Mouse (Mus musculus): ENCODE measurements around the gene Ninj2.

The Ninj2 gene

DNA sequence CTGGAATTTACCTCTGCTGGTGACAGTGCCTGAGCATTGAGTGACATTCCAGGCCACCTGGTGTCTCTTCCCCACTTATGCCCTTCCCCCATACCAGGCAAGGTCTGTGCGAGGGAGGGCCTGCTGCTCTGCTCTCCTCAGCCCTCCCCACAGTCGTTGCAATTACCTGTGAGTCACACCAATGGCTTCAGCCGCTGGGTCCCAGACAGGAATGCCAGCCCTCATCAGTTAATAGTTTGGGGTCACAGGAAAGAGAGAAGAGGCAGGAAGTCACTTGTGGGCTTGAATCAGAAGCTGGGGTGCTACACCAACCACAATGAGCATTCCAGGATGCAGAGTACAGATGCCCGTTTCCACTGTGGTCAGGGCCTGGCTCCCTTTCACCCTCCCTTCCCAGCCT, 41.6 kb downstream of the Ninj2 start:
- no peak for DNase-seq (ENCODE audit: low read depth, low spot score)

GRCm38 (mm10) chr6:120145439-120145838, 52.3 kb downstream of the Ninj2 start:
- peak; percentile 66 for DNase-seq (ENCODE audit: low read depth, low spot score)

DNA sequence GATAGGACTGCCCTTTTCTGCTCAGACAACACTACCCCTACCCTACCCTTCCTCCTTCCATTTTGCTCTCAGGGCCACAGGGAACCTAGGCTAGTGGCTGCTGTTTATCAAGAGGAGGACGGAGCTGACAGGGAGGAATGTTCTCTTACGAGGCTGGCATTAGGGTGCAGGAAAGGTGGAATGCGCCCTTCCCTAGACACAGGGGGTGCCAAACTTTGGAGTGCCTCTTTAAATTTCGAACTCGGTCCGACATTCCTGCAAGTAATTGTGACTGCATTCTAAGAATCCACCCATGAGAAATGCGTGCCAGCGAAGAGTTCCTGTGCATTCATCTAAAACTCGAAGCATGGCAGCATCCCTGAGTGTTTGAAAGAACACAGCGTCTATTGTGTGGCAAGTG, 53.5 kb downstream of the Ninj2 start:
- no peak for DNase-seq (ENCODE audit: low read depth, low spot score)

- no peak for DNase-seq (ENCODE audit: low read depth, low spot score)
Measured at GRCm38 (mm10) chr6:120147411-120147810, 54.3 kb downstream of the Ninj2 start.

DNA sequence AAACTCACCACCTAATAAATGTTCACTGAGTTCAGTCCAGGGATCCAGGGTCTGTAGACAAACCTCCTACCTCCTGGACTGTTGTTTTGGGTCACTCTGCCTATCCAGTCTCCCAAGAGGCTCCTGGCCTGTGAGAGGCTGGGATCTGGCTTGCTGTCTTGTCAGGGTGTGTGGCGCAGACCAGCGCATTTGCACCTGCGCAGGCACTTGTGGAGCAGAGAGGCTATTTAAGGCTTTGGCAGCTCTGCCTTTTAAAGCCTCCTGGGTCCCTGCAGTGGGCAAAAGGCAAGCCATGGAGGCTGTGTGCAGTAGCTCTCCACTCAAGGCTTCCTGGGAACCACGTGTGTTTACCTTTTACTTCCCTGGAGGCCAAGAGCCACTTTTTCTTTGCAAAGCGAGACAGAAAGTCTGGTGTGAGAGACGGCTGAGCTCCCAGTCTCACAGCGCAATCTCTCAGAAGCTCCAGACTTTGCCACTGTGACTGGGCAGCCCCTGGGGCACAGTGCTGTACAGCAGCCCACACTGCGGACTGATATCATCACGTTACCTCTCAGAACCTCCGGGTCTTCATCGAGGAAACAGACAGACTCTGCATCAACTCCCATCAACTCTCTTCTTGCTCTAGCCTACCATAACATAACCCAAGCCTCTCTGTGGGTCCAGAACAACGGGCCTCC, 55.7 kb downstream of the Ninj2 start:
- peak; percentile 83 for DNase-seq (ENCODE audit: low read depth, low spot score)

- no peak for DNase-seq (ENCODE audit: low read depth, low spot score)
Measured at GRCm38 (mm10) chr6:120149458-120150120, 56.4 kb downstream of the Ninj2 start.

DNA sequence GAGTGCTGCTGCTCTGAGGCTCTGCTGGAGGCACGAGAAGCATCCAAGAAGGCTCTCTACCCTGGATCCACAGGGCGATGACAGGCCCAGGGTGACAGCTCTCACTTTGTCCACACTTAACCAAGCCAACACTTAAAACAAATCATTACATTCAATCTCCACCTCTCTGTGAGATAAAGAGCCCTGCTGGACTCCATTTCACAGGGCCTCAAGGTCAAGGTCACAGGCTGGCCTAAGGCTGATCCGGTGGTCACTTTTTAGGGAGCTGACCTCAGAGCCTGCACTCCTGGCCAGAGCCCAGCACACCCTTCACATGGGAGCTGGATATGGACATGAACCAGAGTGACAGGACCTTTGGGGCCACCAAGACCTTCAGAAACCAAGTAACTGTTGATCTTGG, 57.1 kb downstream of the Ninj2 start:
- DNase-seq (ENCODE audit: low read depth, low spot score): no peak

DNA sequence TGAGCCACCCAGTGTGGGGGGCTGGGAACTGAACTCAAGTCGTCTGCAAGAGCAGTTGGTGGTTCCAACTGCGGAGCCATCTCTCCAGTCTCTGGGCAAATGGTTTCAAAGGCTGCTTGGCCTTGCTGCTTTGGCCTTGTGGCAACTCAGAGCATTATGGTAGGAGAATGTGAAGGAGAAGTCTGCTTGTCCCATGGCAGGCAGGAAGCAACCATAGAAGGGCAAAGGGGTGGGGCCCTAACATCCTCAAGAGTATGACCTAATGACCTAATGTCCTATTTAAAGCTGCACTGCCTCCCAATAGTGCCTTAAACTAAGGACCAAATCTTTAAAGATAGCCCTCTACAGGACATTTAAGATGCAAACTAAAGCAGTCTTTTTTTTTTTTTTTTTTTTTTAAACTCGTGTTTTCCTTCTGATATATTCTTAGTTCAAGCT, 58.5 kb downstream of the Ninj2 start:
- DNase-seq (ENCODE audit: low read depth, low spot score): no peak

GRCm38 (mm10) chr6:120152739-120153696, 59.9 kb downstream of the Ninj2 start:
- DNase-seq (ENCODE audit: low read depth, low spot score): no peak

GRCm38 (mm10) chr6:120154526-120155309, 61.6 kb downstream of the Ninj2 start:
- peak; percentile 57 for DNase-seq (ENCODE audit: low read depth, low spot score)

GRCm38 (mm10) chr6:120155510-120155909, 62.4 kb downstream of the Ninj2 start:
- no peak for DNase-seq (ENCODE audit: low read depth, low spot score)

- DNase-seq (ENCODE audit: low read depth, low spot score): no peak
Measured at GRCm38 (mm10) chr6:120157479-120157878, 64.3 kb downstream of the Ninj2 start.

- DNase-seq (ENCODE audit: low read depth, low spot score): peak; percentile 72
Measured at GRCm38 (mm10) chr6:120159133-120159901, 66.2 kb downstream of the Ninj2 start.

DNA sequence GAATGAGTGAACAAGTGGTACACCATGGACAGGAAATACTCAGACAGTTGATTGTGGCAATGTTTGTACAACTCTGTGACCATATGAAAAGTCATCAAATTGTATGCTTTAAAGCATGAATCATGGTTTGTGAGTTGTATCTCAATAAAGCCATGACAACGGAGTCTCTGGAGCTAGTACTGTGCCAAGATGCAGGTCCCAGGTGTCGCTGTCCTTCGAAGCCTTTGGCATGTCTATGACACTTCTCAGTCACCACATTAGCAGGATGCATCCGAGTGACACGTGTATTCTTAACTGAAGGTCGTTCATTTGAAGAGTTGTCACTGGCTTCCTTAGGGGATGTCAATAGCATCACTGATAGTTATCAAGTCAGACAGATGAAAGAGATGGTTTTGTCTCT, 69.8 kb downstream of the Ninj2 start:
- no peak for DNase-seq (ENCODE audit: low read depth, low spot score)

GRCm38 (mm10) chr6:120164765-120165164, 71.6 kb downstream of the Ninj2 start:
- DNase-seq (ENCODE audit: low read depth, low spot score): no peak

DNA sequence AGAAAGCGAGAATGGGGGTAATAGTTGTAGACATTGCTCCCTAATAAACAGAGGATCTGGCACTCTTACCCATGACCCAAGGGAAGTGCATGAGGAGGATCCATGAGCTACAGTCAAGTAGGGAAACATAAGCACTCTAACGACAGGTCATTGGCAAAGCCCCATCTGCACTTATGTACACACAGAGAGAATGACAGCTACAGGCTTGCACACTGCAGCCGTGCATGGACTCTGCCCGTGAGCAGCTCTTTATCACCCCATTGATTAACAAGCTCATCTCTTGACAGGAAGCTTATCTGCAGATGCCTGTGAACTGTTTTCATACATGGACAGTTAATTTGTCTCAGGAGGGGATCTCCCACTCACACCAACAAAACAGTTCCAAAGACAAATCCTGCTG, 74.4 kb downstream of the Ninj2 start:
- DNase-seq (ENCODE audit: low read depth, low spot score): no peak

DNA sequence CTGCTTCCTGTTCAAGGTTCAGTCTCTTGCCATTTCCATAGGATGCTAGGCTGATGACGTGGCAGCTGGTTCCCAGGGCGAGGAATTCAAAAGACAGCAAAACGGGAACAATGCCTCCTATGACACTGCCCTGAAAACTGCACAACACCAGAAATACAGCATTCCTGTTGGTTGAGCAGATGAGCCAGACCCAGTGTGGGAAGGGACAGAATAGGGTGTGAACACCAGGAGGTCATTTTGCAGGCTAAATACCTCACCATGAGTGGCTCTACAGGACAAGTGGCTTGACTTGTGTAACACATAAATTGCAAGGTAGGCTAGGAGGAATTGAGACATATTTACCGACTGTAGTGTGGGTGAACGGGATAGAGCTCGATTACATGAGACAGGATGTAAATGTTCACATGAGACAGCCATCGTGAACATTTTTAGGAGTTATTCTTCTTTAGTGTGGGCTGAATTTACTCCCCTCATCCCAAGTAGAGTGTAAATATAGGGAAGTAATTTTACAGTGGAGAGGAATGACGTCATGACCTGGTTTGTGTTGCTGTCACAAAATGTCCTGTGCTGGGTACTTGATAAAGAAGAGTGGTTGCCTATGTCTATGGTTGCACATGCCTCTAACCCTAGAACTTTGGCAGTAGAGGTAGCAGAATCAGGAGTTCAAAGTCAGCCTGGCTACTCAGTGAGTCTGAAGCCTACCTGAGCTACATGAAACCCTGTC, 79.3 kb downstream of the Ninj2 start:
- DNase-seq (ENCODE audit: low read depth, low spot score): no peak

DNA sequence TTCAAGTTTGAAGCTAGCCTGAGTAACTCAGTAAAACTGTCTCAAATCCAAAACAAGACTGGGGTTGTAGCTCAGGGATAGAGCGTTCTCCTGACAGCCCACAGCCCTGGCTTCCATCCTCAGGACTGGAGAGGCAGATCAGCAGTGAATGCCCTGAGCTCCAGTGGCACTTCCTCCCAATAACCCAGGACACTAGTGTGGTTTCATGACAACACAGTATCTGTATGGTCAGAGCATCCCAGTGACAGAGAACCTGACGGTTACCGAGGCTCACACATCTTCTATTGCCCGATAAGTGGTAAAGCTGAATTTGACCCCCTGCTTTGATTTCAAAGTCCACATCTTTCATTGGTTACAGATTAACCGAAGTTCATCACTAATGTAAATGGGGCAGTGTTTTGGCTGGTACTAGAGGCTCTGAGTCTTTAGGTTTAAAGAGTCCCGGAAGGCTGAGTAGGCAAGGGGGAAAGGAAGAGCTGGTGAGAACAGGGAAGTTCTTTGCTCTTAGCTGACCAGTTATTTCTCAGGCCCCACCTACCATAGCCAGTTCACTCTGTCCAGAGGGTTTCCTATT, 81.0 kb downstream of the Ninj2 start:
- no peak for DNase-seq (ENCODE audit: low read depth, low spot score)

- DNase-seq (ENCODE audit: low read depth, low spot score): no peak
Measured at GRCm38 (mm10) chr6:120174602-120175115, 81.5 kb downstream of the Ninj2 start.
